Mouse (Mus musculus): ENCODE measurements around the gene Ankrd9. TPM values are rescaled to one million over a fixed set of nuclear protein-coding genes. Genes with fewer than 3 reads are reported as not detected.

Ankrd9 gene
- polyA plus RNA-seq, 1 experiment from 2014 or later = 16.4 TPM

DNA sequence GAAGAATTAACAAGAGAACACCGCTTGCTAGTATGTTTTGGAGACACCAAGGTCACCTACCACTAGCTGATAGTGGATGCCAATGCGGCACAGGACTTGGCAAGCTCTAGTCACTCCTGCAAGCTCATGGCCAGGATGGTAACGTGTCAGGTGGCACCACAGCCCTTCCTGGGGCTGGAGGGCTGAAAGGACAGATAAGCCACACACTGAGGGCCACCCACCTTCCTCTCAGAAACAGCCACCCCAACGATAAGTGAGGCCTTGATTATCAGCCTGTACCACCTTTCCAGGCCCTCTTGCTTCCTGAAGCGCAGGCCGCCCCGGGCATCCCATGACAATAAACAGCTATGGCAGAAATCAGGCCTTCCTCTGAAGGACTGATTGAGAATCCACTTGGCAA, 4.5 kb downstream of the Ankrd9 start:
- Histone ChIP-seq H3K4me3 (no peak overlapping the region), H3K4me1 (peaks cover 12% of the 10 kb centered on the region), H3K4me2 (no peak overlapping the region), H3K27me3 (no peaks in the 10 kb centered on the region), H3K9ac (no peak overlapping the region), H3K9me3 (no peaks in the 10 kb centered on the region), H3K27ac (no peak overlapping the region), H3K36me3 (peaks cover 60% of the 10 kb centered on the region)
- no peak for ATAC-seq (ENCODE audit: insufficient number of reproducible peaks, low FRiP score, low TSS enrichment, low read depth)
- 90% methylated on average over 7 of the region's 7 CpGs for WGBS

DNA sequence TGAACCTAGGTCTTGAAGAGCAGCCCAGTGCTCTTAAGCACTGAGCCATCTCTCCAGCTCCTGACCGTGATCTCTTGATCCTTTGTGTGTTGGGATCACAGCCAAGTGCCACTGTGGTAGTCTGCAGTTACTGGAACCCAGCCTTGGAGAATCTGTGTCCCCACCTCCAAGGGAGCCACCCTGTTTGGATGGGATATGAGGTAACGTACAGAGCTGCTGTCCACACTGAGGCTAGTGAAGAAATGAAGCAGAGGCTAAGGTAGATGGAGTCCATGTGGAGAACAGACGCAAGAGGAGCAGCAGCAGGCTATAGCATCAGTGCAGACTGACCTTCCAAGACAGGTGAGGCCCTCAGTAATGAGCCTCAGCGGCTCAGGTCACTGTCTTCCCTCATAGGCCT, 5.0 kb downstream of the Ankrd9 start:
- no peak overlapping the region for H3K4me3 ChIP-seq
- no peak overlapping the region for H3K4me2 ChIP-seq
- no peaks in the 10 kb centered on the region for H3K9me3 ChIP-seq
- 83% methylated on average over 4 of the region's 4 CpGs for WGBS
- H3K36me3 ChIP-seq = peaks cover 65% of the 10 kb centered on the region
- peaks cover 9% of the 10 kb centered on the region for H3K4me1 ChIP-seq
- H3K9ac ChIP-seq = no peak overlapping the region
- ATAC-seq (ENCODE audit: insufficient number of reproducible peaks, low FRiP score, low TSS enrichment, low read depth) = no peak
- H3K27ac ChIP-seq = no peak overlapping the region
- H3K27me3 ChIP-seq = no peaks in the 10 kb centered on the region

DNA sequence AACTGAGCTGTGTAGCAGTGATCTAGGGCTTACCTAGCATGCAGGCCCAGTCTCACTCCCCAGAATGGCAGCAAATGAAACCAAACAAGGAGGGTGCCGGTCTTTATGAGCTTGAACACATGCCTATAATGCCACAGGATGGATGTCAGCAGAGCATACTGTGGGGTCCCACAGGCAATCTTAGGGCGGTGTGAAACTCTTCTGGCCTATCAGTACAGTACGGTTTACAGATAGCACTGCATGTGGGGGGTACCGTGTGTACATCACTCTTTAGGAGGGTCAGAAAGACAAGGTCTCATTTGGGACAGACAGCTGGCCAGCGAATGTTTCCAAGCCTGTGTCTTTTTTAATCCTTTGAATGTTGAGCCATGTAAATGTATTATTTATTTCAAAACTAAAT, 6.9 kb downstream of the Ankrd9 start:
- Histone ChIP-seq H3K9me3 (no peaks in the 10 kb centered on the region), H3K27me3 (no peaks in the 10 kb centered on the region), H3K9ac (no peak overlapping the region), H3K4me3 (no peak overlapping the region), H3K4me2 (no peak overlapping the region), H3K27ac (no peak overlapping the region), H3K36me3 (peaks cover 78% of the 10 kb centered on the region), H3K4me1 (no peaks in the 10 kb centered on the region)
- no peak for ATAC-seq (ENCODE audit: insufficient number of reproducible peaks, low FRiP score, low TSS enrichment, low read depth)
- 90% methylated on average over 5 of the region's 5 CpGs for WGBS

DNA sequence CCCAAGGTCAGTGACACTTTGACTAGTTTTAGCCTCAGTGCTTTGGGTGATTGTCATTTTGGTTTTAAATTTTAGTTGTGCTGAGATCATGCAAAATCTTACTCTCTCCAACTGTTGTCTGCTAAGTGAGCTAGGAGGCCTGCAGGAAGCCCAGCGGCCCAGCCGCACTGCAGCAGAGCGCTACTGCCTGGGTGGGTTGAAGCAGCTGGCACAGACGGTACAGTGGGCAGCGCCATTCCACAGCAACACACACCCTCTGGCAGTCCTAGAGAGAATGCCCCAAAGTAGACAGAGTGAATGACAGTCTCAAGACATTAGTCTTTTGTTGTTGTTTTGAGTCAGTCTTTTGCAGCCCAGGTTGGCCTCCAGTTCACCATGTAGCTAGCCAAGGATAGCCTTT, 8.4 kb downstream of the Ankrd9 start:
- H3K36me3 ChIP-seq = peaks cover 64% of the 10 kb centered on the region

DNA sequence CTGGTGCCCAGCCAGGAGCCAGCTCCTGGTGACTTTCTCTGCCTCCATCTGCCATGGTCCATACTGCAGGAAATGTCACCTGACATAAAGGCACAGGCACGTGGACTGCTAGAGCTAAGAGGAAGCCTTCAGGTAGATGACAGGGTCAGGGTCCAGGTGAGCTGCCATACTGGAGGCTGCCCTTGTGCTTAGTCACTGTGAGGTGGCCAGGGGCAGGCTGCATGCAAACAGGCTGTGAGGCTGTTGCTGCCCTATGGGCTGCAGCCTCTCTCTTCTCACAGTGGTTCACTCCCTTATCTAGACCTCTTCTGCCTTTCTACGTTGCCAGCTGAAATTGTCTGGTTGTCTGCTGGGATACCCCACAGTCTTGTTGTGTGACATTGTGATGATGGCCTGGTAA, 11.7 kb downstream of the Ankrd9 start:
- peaks cover 43% of the 10 kb centered on the region for H3K36me3 ChIP-seq
- ATAC-seq (ENCODE audit: insufficient number of reproducible peaks, low FRiP score, low TSS enrichment, low read depth) = 0 out of 2 replicates have a peak, but pooled peaks have one; percentile 44

More for the DNA sequence above, 8.4 kb downstream of the Ankrd9 start:
- Histone ChIP-seq H3K27me3 (no peaks in the 10 kb centered on the region), H3K27ac (no peak overlapping the region), H3K4me3 (no peak overlapping the region), H3K4me2 (no peak overlapping the region), H3K9me3 (no peaks in the 10 kb centered on the region), H3K9ac (no peak overlapping the region), H3K4me1 (0 out of 2 replicates have a peak, but pooled peaks cover 6% of the 10 kb centered on the region)
- ATAC-seq (ENCODE audit: insufficient number of reproducible peaks, low FRiP score, low TSS enrichment, low read depth) = no peak
- 91% methylated on average over 5 of the region's 5 CpGs for WGBS

DNA sequence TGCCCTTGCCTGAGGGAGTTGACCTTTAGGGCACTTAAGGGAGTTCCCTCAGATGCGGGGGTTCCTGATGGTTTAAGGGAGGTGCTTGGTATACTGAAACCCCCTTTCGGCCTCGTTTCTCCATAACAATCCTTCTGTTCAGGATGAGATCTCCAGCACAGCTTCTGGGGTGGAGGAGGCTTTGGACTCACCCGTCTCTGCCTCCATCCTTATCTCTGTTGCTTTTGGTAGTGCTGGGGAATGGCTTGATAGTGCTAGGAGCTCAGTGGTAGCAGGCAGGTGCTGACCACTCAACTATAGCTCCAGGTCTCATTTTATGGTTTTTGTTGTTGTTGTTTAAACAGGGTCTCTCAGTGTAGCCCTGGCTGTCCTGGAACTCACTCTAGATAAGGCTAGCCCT, 12.8 kb downstream of the Ankrd9 start:
- Histone ChIP-seq H3K4me2 (no peak overlapping the region), H3K36me3 (peaks cover 42% of the 10 kb centered on the region), H3K27ac (no peak overlapping the region), H3K9ac (no peak overlapping the region), H3K27me3 (no peaks in the 10 kb centered on the region), H3K4me3 (no peak overlapping the region), H3K4me1 (0 out of 2 replicates have a peak, but pooled peaks cover 6% of the 10 kb centered on the region), H3K9me3 (no peaks in the 10 kb centered on the region)
- no peak for ATAC-seq (ENCODE audit: insufficient number of reproducible peaks, low FRiP score, low TSS enrichment, low read depth)
- WGBS = 75% methylated on average over 4 of the region's 4 CpGs

More for the DNA sequence above, 11.7 kb downstream of the Ankrd9 start:
- Histone ChIP-seq H3K4me2 (no peak overlapping the region), H3K9ac (no peak overlapping the region), H3K4me1 (0 out of 2 replicates have a peak, but pooled peaks cover 6% of the 10 kb centered on the region), H3K9me3 (no peaks in the 10 kb centered on the region), H3K27me3 (no peaks in the 10 kb centered on the region), H3K4me3 (no peak overlapping the region), H3K27ac (no peak overlapping the region)
- 96% methylated on average over 2 of the region's 2 CpGs for WGBS

DNA sequence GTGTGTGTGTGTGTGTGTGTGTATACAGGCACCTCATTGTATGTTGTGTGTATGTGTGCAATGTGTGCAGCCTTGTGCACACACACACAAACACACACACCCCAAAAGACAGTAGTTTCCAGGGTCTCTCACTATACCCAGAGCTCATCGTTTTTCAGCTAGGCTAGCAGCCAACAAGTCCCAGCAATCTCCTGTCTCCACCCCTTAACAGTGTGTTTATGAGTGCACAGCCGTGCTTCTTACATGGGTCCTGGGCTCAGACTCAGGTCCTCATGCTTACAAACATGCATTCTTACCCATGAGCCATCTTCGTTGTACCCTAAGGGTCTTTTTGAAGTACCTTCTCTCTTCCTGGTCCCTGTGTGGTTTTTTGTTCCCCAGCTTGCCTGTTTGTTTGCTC, 13.3 kb downstream of the Ankrd9 start:
- H3K9ac ChIP-seq = no peak overlapping the region
- 43% methylated on average over 3 of the region's 3 CpGs for WGBS
- peaks cover 38% of the 10 kb centered on the region for H3K36me3 ChIP-seq
- no peak overlapping the region for H3K4me3 ChIP-seq
- no peak for ATAC-seq (ENCODE audit: insufficient number of reproducible peaks, low FRiP score, low TSS enrichment, low read depth)
- H3K27ac ChIP-seq = no peak overlapping the region
- no peaks in the 10 kb centered on the region for H3K27me3 ChIP-seq
- no peaks in the 10 kb centered on the region for H3K9me3 ChIP-seq
- 0 out of 2 replicates have a peak, but pooled peaks cover 6% of the 10 kb centered on the region for H3K4me1 ChIP-seq
- no peak overlapping the region for H3K4me2 ChIP-seq

DNA sequence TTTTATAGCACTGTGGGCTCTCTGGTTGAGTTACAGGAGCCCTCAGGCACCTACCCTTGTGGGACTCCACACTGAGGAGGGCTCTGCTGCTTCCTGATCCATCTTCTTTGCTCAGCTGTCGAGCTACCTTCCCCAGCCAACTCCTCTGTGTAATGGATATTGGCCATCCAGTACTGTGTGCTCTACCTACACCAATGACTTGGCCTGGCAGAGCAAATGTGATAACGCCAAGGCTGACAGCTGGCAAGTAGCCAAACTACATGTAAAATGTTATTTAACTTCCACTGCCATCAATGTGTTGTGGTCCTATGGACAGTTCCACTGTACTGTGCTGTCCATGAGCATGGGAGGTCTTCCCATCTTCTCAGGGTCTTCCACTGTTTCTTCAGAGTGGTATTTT, 16.9 kb downstream of the Ankrd9 start:
- H3K9ac ChIP-seq = no peak overlapping the region
- no peaks in the 10 kb centered on the region for H3K9me3 ChIP-seq
- WGBS = 70% methylated on average over 2 of the region's 2 CpGs
- no peak overlapping the region for H3K4me2 ChIP-seq
- 0 out of 2 replicates have a peak, but pooled peaks cover 6% of the 10 kb centered on the region for H3K4me1 ChIP-seq
- H3K27ac ChIP-seq = no peak overlapping the region
- peaks cover 13% of the 10 kb centered on the region; the same call in 1 of the 2 replicates for H3K36me3 ChIP-seq
- H3K27me3 ChIP-seq = no peaks in the 10 kb centered on the region
- H3K4me3 ChIP-seq = no peak overlapping the region
- no peak for ATAC-seq (ENCODE audit: insufficient number of reproducible peaks, low FRiP score, low TSS enrichment, low read depth)

DNA sequence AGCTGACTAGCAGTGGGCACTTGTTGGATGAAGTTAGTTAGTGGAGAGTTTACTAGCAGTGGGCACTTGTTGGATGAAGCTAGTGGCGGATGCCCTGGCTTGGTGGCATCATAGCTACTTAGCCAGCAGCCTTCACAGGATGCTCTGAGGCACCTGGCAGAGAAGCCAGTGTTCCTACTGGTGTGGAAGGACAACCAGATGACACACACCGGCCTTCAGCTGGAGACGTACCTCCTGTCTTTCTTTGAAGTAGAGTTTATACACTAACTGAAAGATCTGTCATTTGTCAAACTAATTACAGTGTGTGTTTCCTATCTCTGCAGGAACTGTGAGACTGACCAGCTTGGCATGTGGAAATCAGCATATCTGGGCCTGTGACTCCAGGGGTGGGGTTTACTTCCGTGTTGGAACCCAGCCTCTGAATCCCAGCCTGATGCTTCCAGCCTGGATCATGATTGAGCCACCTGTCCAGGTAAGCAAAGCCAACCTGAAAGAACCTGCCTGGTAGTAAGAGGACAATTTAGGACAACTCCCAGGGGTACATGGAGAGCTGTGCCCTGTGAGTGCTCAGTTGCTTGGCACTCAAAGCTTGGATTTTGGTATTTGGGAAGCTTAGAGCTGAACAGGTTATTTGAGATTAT, 24.4 kb downstream of the Ankrd9 start:
- Histone ChIP-seq H3K36me3 (peaks cover 32% of the 10 kb centered on the region), H3K9me3 (no peaks in the 10 kb centered on the region), H3K9ac (no peak overlapping the region), H3K4me2 (no peak overlapping the region), H3K4me1 (no peaks in the 10 kb centered on the region), H3K27me3 (no peaks in the 10 kb centered on the region), H3K27ac (no peak overlapping the region), H3K4me3 (no peak overlapping the region)
- no peak for ATAC-seq (ENCODE audit: insufficient number of reproducible peaks, low FRiP score, low TSS enrichment, low read depth)
- 74% methylated on average over 4 of the region's 4 CpGs for WGBS

DNA sequence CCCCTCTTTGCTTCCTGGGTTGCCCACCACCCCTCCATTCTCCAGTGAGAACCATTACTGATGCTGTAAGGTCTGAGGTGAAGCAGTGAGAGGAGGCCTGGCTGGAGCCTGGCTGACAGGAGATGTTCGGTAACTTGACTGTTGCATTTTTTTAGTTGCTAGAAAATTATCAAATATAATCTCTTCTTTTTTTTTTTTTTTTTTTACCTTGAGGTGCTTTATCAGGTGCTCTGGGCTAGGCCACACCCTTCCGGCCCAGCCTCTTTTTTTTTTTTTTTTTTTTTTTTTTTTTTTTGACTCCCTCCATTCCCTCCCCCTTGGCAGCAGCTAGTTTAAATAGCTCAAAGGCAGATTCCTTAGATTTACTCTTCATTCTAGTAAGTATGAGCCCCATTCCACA, 24.9 kb downstream of the Ankrd9 start:
- Histone ChIP-seq H3K27me3 (no peaks in the 10 kb centered on the region), H3K27ac (no peak overlapping the region), H3K4me1 (no peaks in the 10 kb centered on the region), H3K9me3 (no peaks in the 10 kb centered on the region), H3K4me2 (no peak overlapping the region), H3K36me3 (peaks cover 32% of the 10 kb centered on the region), H3K4me3 (no peak overlapping the region), H3K9ac (no peak overlapping the region)
- no peak for ATAC-seq (ENCODE audit: insufficient number of reproducible peaks, low FRiP score, low TSS enrichment, low read depth)
- 78% methylated on average over 2 of the region's 2 CpGs for WGBS

DNA sequence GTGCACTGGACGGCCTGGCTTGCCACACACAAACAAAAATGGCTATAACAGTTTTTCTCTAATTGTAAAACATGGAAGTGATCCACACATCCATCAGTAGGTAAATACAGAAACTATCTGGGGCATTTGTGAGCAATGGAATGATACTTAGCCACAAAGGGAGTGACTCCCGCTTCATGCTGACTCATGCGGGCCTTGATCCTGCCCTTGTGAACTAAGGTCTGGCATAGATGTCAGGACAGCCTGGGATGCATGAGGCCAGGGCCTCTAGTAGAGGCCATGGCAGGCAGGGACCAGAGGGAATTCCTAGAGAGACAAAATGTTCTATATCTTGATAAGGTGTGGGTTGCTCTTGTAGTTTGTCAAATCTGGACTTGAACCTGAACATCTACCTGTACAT, 25.4 kb downstream of the Ankrd9 start:
- Histone ChIP-seq H3K4me3 (no peak overlapping the region), H3K4me1 (no peaks in the 10 kb centered on the region), H3K36me3 (peaks cover 36% of the 10 kb centered on the region), H3K27me3 (no peaks in the 10 kb centered on the region), H3K9ac (no peak overlapping the region), H3K4me2 (no peak overlapping the region), H3K9me3 (no peaks in the 10 kb centered on the region), H3K27ac (no peak overlapping the region)
- WGBS = 86% methylated on average over 3 of the region's 3 CpGs
- ATAC-seq (ENCODE audit: insufficient number of reproducible peaks, low FRiP score, low TSS enrichment, low read depth) = no peak

DNA sequence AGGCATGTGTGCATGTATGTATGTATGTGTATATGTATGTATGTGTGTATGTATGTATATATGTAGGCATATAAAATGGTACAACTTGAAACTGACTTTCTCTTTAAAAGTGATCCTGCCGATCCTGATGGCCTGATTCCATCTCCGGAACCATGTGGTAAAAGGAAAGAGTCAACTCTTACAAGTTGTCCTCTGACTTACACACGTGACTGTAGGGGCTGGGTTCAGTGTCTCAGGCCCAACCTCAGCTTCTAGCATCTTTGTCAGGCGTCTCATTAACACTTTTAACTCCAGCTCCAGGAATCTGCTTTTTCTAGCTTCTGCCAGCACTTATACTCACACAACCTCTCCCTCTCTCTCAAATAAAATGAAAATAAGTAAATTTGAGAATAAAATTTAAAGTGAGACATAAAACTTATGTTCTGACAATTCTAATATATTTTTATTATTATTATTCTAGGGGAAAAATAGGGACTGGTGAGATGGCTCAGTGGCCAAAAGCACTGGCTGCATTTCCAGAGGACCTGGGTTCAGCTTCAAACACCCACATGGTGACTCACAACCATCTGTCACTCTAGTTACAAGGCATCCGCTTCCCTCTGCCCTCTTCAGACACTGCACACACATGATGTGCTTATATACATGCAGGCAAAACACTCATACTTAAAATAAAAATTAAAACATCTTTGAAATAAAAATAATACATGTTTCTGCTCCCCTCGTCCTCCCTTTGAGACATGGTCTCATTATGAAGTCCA, 26.0 kb downstream of the Ankrd9 start:
- ATAC-seq (ENCODE audit: insufficient number of reproducible peaks, low FRiP score, low TSS enrichment, low read depth) = no peak
- H3K4me2 ChIP-seq = no peak overlapping the region
- no peaks in the 10 kb centered on the region for H3K4me1 ChIP-seq
- peaks cover 38% of the 10 kb centered on the region for H3K36me3 ChIP-seq
- H3K9ac ChIP-seq = no peak overlapping the region
- H3K27me3 ChIP-seq = no peaks in the 10 kb centered on the region
- no peaks in the 10 kb centered on the region for H3K9me3 ChIP-seq
- H3K4me3 ChIP-seq = no peak overlapping the region
- H3K27ac ChIP-seq = no peak overlapping the region
- 78% methylated on average over 6 of the region's 6 CpGs for WGBS
